Mouse (Mus musculus): ENCODE measurements around the gene Ece1. TPM values are rescaled to one million over a fixed set of nuclear protein-coding genes. Genes with fewer than 3 reads are reported as not detected.

Ece1 gene
- 10 to 100 TPM in 1 of 2 experiments, 1 to 10 TPM in 1; 3.3 to 36.8 TPM for polyA plus RNA-seq (2012; fragmentation: generic; extraction: Trizol)

DNA sequence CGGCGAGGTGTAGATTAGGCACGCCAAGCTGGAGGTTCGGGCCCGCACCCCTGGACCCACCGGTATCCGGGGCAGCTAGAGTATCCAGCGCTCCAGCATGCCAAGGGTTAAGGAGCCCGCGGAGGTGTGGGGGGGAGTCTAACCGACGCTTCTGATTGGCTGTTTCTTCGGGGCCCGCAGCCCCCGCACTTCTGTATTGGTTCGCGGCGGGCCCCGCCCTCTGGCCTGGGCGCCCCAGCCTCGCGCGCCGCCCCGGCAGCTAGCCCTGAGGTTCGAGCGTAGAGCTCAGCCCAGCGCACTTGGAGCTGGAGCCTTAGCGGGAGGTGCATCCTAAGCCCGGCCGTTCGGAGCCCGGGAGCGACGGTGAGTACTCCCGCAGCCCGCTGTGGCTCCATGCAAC lies at the start of gene Ece1:
Gene Ece1 (plus strand): TSS at position 219 of the 400 bp plus-strand sequence.

DNA sequence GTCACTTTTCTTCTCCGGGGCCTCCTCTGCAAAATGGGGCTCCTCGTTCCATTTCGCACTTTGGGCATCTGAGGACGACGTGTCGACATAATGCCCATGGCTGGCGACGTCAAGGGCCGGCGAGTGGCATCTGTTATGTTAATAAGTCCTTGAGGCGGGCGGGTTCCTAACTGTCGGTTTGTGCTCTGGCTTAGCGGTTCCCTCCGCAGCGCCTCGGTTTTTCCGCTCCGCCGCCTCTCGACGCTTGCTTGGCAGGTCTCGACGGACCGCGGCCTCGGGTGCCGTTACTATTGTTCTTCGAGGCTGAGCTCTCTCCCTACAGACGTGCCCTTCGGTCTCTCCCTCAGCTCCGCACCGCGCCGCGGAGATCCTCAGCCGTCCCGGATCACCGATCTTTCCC lies 130.9 kb downstream of the Ece1 start, which contains the start of gene Eif4g3:
Gene Eif4g3 (plus strand): TSS at position 133 of the 400 bp plus-strand sequence.

Other genes with a start within 250 kb of the Ece1 start
- 1 to 10 TPM; 2.6 to 4.4 TPM for gene Rap1gap, start 197.5 kb upstream of the Ece1 start, polyA plus RNA-seq (2012; fragmentation: generic; extraction: Trizol)
- gene Alpl, start 65.9 kb upstream of the Ece1 start, polyA plus RNA-seq (2012; fragmentation: generic; extraction: Trizol): under 1 TPM in 1 of 2 experiments, not detected in 1; 0.11 TPM
- 10 to 100 TPM in 1 of 2 experiments, 1 to 10 TPM in 1; 2.8 to 20.5 TPM for gene Eif4g3, start 130.8 kb downstream of the Ece1 start, polyA plus RNA-seq (2012; fragmentation: generic; extraction: Trizol)